Mouse (Mus musculus): Measurements from ENCODE around the gene Plekhg5.

DNA sequence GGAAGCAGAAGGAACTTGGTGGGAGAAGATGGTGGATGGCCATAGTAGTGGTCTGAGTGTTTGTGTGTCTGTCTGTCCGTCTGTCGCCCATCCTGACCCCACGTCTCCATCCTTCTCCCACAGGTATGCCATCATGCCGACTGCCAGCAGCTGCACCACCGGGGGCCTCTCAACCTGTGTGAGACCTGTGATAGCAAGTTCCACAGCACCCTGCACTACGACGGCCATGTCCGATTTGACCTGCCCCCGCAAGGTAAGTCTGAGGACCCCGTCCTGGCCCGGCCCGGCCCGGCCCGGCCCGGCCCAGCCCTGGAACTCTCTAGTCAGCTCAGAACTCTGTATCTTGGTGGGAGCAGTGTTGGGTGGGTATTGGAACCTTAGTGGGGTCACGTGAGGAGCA lies 29.6 kb downstream of the Plekhg5 start:
- TF ChIP-seq POLR2A (IDR thresholded peaks at IDR 0.05; ENCODE audit: low read depth, low read length) (no peak), CTCF (conservative IDR thresholded peaks at IDR 0.05; ENCODE audit: insufficient read depth, insufficient read length, low read depth, low read length) (no peak)

All from kidney, adult 2 months (tissue).